Comparison of ENCODE assay signal across 11 mouse cellular contexts in genomic region chr9:98973561-98973960, GRCm38 (mm10). TPM values are rescaled to one million over a fixed set of nuclear protein-coding genes. Genes with fewer than 3 reads are reported as not detected.
A peak's percentile ranks its signal among the peaks of the same experiment; 100 is the strongest.
DNase-seq lines count a peak whose midpoint lies in the region; ATAC-seq and TF ChIP-seq lines count a peak whose summit lies in the region.
"Had no signal": no experiment of that assay in that cellular context is flagged by ENCODE, and none has a peak within 500 bp of the region (broad histone marks: within the 10 kb centered on the region; RNA-seq: fewer than 3 reads in every experiment).

No protein-coding gene starts in this region.

- 9% methylated on average over 7 of the region's 7 CpGs for WGBS in heart, embryonic 13.5 days
- WGBS in embryonic facial prominence, embryonic 11.5 days: 3% methylated on average over 7 of the region's 7 CpGs
- WGBS in hindbrain, postnatal 0 days: 5% methylated on average over 7 of the region's 7 CpGs
- WGBS in midbrain, embryonic 14.5 days: 2% methylated on average over 7 of the region's 7 CpGs

- ATAC-seq in heart, embryonic 13.5 days (ENCODE audit: extremely low read depth, insufficient number of reproducible peaks, low FRiP score, low TSS enrichment): no peak
- no peak for ATAC-seq in embryonic facial prominence, embryonic 11.5 days (replicated peaks; ENCODE audit: insufficient number of reproducible peaks, low FRiP score, low TSS enrichment, low read depth)
- ATAC-seq in hindbrain, postnatal 0 days: no peak
- ATAC-seq in midbrain, embryonic 14.5 days (ENCODE audit: low FRiP score, low TSS enrichment): no peak
- no peak for ATAC-seq in monocyte, adult 5-6 weeks (replicated peaks; ENCODE audit: insufficient number of reproducible peaks, low FRiP score, low TSS enrichment, poor library complexity, severe bottlenecking)

- no peak for DNase-seq in heart, postnatal 14 days
- DNase-seq in embryonic facial prominence, embryonic 11.5 days (ENCODE audit: low spot score): no peak
- no peak for DNase-seq in hindbrain, postnatal 0 days (ENCODE audit: low spot score)
- no peak for DNase-seq in midbrain, embryonic 14.5 days
- no peak for DNase-seq in retina, embryonic 14.5 days (ENCODE audit: low spot score)
- DNase-seq in left cerebral cortex, adult 9 months (ENCODE audit: low spot score in 2 of 2): no peak
- DNase-seq: thymus, postnatal 25 days had no signal

- no peaks in the 10 kb centered on the region; the same call in none of the 2 replicates for H3K9me3 ChIP-seq in heart, embryonic 13.5 days
- H3K9me3 ChIP-seq in embryonic facial prominence, embryonic 11.5 days (replicated peaks; ENCODE audit: control insufficient read depth, low read length): no peaks in the 10 kb centered on the region; the same call in 1 of the 2 replicates
- H3K9me3 ChIP-seq in hindbrain, postnatal 0 days (ENCODE audit: low read length): 0 out of 2 replicates have a peak, but pooled peaks cover 2% of the 10 kb centered on the region
- no peaks in the 10 kb centered on the region for H3K9me3 ChIP-seq in midbrain, embryonic 14.5 days (ENCODE audit: control insufficient read depth, low read length)

- H3K9ac ChIP-seq in heart, embryonic 13.5 days: peak overlapping the region; percentile 62
- H3K9ac ChIP-seq in embryonic facial prominence, embryonic 11.5 days (replicated peaks; ENCODE audit: low read length): no peak overlapping the region
- H3K9ac ChIP-seq in hindbrain, postnatal 0 days (replicated peaks; ENCODE audit: low read length): no peak overlapping the region
- no peak overlapping the region for H3K9ac ChIP-seq in midbrain, embryonic 14.5 days (replicated peaks; ENCODE audit: low read length)

- peaks cover 96% of the 10 kb centered on the region for H3K27me3 ChIP-seq in heart, embryonic 13.5 days (replicated peaks)
- peaks cover 27% of the 10 kb centered on the region for H3K27me3 ChIP-seq in embryonic facial prominence, embryonic 11.5 days (ENCODE audit: control insufficient read depth, insufficient read depth, low read length)
- H3K27me3 ChIP-seq in hindbrain, postnatal 0 days (ENCODE audit: insufficient read depth, low read length): peaks cover 48% of the 10 kb centered on the region
- peaks cover 72% of the 10 kb centered on the region for H3K27me3 ChIP-seq in midbrain, embryonic 14.5 days (ENCODE audit: control insufficient read depth, insufficient read depth, low read length)

- H3K4me3 ChIP-seq in heart, embryonic 13.5 days: peak overlapping the region; percentile 55
- peak overlapping the region; percentile 31 for H3K4me3 ChIP-seq in embryonic facial prominence, embryonic 11.5 days (ENCODE audit: low read depth, low read length)
- H3K4me3 ChIP-seq in hindbrain, postnatal 0 days (ENCODE audit: low read length): peak overlapping the region; percentile 34
- H3K4me3 ChIP-seq in midbrain, embryonic 14.5 days (replicated peaks; ENCODE audit: low read depth, low read length): peak overlapping the region; percentile 24
- H3K4me3 ChIP-seq: erythroblast, embryonic 14.5 days had no signal

- H3K27ac ChIP-seq in heart, embryonic 13.5 days (replicated peaks): no peak overlapping the region
- no peak overlapping the region for H3K27ac ChIP-seq in embryonic facial prominence, embryonic 11.5 days (replicated peaks; ENCODE audit: low read depth, low read length)
- H3K27ac ChIP-seq in hindbrain, postnatal 0 days: no peak overlapping the region
- no peak overlapping the region for H3K27ac ChIP-seq in midbrain, embryonic 14.5 days (replicated peaks; ENCODE audit: low read depth, low read length)

- intact Hi-C loops in heart, postnatal 14 days (cut with DNase I): no loop called here

- no peaks in the 10 kb centered on the region for H3K36me3 ChIP-seq in heart, embryonic 13.5 days
- H3K36me3 ChIP-seq in embryonic facial prominence, embryonic 11.5 days (replicated peaks; ENCODE audit: control insufficient read depth, insufficient read depth, low read depth, low read length): no peaks in the 10 kb centered on the region
- no peaks in the 10 kb centered on the region for H3K36me3 ChIP-seq in hindbrain, postnatal 0 days (ENCODE audit: insufficient read depth, low read length)
- no peaks in the 10 kb centered on the region for H3K36me3 ChIP-seq in midbrain, embryonic 14.5 days (ENCODE audit: control insufficient read depth, insufficient read depth, low read length)

- peaks cover 9% of the 10 kb centered on the region for H3K4me1 ChIP-seq in heart, embryonic 13.5 days
- H3K4me1 ChIP-seq in embryonic facial prominence, embryonic 11.5 days (ENCODE audit: control insufficient read depth, insufficient read depth, low read length): peaks cover 7% of the 10 kb centered on the region; the same call in 1 of the 2 replicates
- H3K4me1 ChIP-seq in hindbrain, postnatal 0 days (ENCODE audit: insufficient read depth, low read length): no peaks in the 10 kb centered on the region
- H3K4me1 ChIP-seq in midbrain, embryonic 14.5 days (ENCODE audit: control insufficient read depth, insufficient read depth, low read length): peaks cover 6% of the 10 kb centered on the region; the same call in 1 of the 2 replicates

- no peak for TF ChIP-seq CTCF in hindbrain, postnatal 0 days (IDR thresholded peaks at IDR 0.05; ENCODE audit: low read depth)

- H3K4me2 ChIP-seq in heart, embryonic 13.5 days: peak overlapping the region; percentile 78
- H3K4me2 ChIP-seq in embryonic facial prominence, embryonic 11.5 days (ENCODE audit: low read depth, low read length): peak overlapping the region; percentile 62
- peak overlapping the region; percentile 53 for H3K4me2 ChIP-seq in hindbrain, postnatal 0 days (ENCODE audit: low read depth, low read length)
- peak overlapping the region; percentile 50 for H3K4me2 ChIP-seq in midbrain, embryonic 14.5 days (ENCODE audit: low read length)

RNA-seq across cellular contexts. Expression of gene Faim, which starts 12.6 kb away (rescaled TPM):
- polyA plus RNA-seq in heart, embryonic 13.5 days (2015; fragmentation: Nextera tagmentation; extraction: Ambion mirVana): 26.6 and 33.5 TPM in 2 replicates
- 1 to 10 TPM; 5.3 to 5.6 TPM for total RNA-seq in heart, postnatal 14 days (2021)
- 68.7 and 69.7 TPM in 2 replicates for polyA plus RNA-seq in embryonic facial prominence, embryonic 11.5 days (2014; fragmentation: Nextera tagmentation; extraction: Ambion mirVana)
- total RNA-seq in hindbrain, postnatal 0 days (2014; rRNA removed): 31.3 and 32.1 TPM in 2 replicates
- 116 and 123 TPM in 2 replicates for polyA plus RNA-seq in hindbrain, postnatal 0 days (2015; fragmentation: Nextera tagmentation; extraction: Ambion mirVana)
- 112 and 126 TPM in 2 replicates for polyA plus RNA-seq in midbrain, embryonic 14.5 days (2014; fragmentation: Nextera tagmentation; extraction: Ambion mirVana)
- 131 to 158 TPM (median 133 TPM) in 3 replicates for total RNA-seq in monocyte, adult 5-6 weeks (2017)

RNA-seq across cellular contexts. Expression of gene Foxl2, which starts 18.5 kb away (rescaled TPM):
- not detected in 2 replicates for polyA plus RNA-seq in heart, embryonic 13.5 days (2015; fragmentation: Nextera tagmentation; extraction: Ambion mirVana)
- not detected for total RNA-seq in heart, postnatal 14 days (2021)
- polyA plus RNA-seq in embryonic facial prominence, embryonic 11.5 days (2014; fragmentation: Nextera tagmentation; extraction: Ambion mirVana): 4.4 and 4.9 TPM in 2 replicates
- 0.04 and 0.05 TPM in 2 replicates for total RNA-seq in hindbrain, postnatal 0 days (2014; rRNA removed)
- polyA plus RNA-seq in hindbrain, postnatal 0 days (2015; fragmentation: Nextera tagmentation; extraction: Ambion mirVana): 0.28 and 0.57 TPM in 2 replicates
- 0.45 and 0.95 TPM in 2 replicates for polyA plus RNA-seq in midbrain, embryonic 14.5 days (2014; fragmentation: Nextera tagmentation; extraction: Ambion mirVana)
- total RNA-seq in monocyte, adult 5-6 weeks (2017): not detected in 3 replicates
- polyA plus RNA-seq: erythroblast, embryonic 14.5 days; large intestine, adult 2 months had no signal
